Mouse (Mus musculus) embryo, embryonic 9.5 days (tissue): ENCODE measurements at regions not wholly inside any gene's neighbourhood (a gene's known extent, or its start where the extent isn't known, plus 50 kb on each side); places are given as distances from the start of the nearest gene placed in this dataset.

Source experiments
- DNase-seq: peaks from one replicate; pipeline ENCODE4 v3.0.0-alpha.2; 2017; ENCODE audit errors: extremely low spot score

GRCm38 (mm10) chr6:41126855-41127254 is 91.5 kb upstream of the 2210010C04Rik start:
- no peak for DNase-seq

- DNase-seq = no peak
These were observed 86.3 kb upstream of the 2210010C04Rik start for GRCm38 (mm10) chr6:41121641-41122040.

- DNase-seq = no peak
These were observed 83.9 kb upstream of the 2210010C04Rik start for GRCm38 (mm10) chr6:41119176-41119575.

- peak; percentile 35 for DNase-seq
These were observed 83.1 kb upstream of the 2210010C04Rik start for GRCm38 (mm10) chr6:41118201-41118976.

GRCm38 (mm10) chr6:41113943-41114342 is 78.6 kb upstream of the 2210010C04Rik start:
- no peak for DNase-seq

GRCm38 (mm10) chr6:41112861-41113610 is 77.7 kb upstream of the 2210010C04Rik start:
- peak; percentile 41 for DNase-seq

- no peak for DNase-seq
These were observed 76.5 kb upstream of the 2210010C04Rik start for GRCm38 (mm10) chr6:41111829-41112228.

- no peak for DNase-seq
These were observed 73.6 kb upstream of the 2210010C04Rik start for GRCm38 (mm10) chr6:41108897-41109296.

GRCm38 (mm10) chr6:41103689-41104400 is 68.5 kb upstream of the 2210010C04Rik start:
- no peak for DNase-seq

- DNase-seq = no peak
These were observed 66.7 kb upstream of the 2210010C04Rik start for GRCm38 (mm10) chr6:41101997-41102396.

- DNase-seq = no peak
These were observed 64.9 kb upstream of the 2210010C04Rik start for GRCm38 (mm10) chr6:41100258-41100657.

- DNase-seq = peak; percentile 17
These were observed 56.0 kb upstream of the 2210010C04Rik start for GRCm38 (mm10) chr6:41091177-41091829.
